ENCODE assay signal across 20 mouse cellular contexts in the genomic region with DNA sequence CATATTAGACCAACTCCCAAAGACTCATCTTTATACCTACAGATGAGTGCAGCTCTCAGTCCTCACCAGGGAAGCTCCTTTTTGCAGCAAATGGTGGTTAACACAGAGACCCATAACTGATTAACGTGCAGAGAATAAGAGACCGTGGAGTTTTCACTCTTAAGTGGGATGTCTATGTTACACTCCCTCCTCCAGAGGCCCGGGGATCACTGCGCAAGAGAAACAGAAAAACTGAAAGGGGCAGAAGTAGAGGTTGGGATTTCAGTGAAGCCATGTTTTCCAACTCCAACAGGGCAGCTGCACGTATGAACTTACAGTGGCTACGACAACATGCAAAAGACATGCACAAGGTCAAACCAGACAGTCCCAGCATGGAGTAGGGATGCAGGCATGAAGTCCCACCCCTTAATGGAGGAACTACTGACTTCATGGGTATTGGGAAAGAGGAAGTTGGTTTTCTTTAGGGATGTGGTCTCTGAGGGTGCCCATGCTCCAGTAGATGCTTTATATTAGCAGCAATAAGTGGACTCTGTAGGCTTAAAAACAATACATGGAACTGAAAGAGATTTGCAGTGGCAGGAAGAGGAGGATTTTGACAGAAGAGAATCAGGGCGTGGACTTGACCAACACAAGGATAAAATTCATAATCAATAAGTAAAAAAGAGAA.
DNase-seq lines count a peak whose midpoint lies in the region; ATAC-seq and TF ChIP-seq lines count a peak whose summit lies in the region.
"Had no signal": no experiment of that assay in that cellular context is flagged by ENCODE, and none has a peak within 500 bp of the region (broad histone marks: within the 10 kb centered on the region; RNA-seq: fewer than 3 reads in every experiment).

No protein-coding gene starts in this region.

- H3K27me3 ChIP-seq in kidney, adult 2 months (replicated peaks; ENCODE audit: control insufficient read depth, insufficient read depth, low read length), result no peaks in the 10 kb centered on the region
- H3K27me3 ChIP-seq in limb, embryonic 10.5 days (ENCODE audit: low read depth, poor library complexity, severe bottlenecking), result no peaks in the 10 kb centered on the region
- H3K27me3 ChIP-seq: embryonic facial prominence, embryonic 12.5 days; heart, embryonic 13.5 days; intestine, embryonic 15.5 days had no signal

- peak; percentile 0 for DNase-seq in kidney, adult 2 months
- no peak for DNase-seq in kidney, postnatal 36 days
- DNase-seq in urinary bladder, postnatal 25 days (ENCODE audit: low spot score), result peak; percentile 0
- DNase-seq in urinary bladder, postnatal 10 days (ENCODE audit: low spot score), result no peak
- no peak for DNase-seq in limb, embryonic 10.5 days (ENCODE audit: low spot score)
- DNase-seq in yolk sac, embryonic 10.5 days (ENCODE audit: low spot score), result no peak
- DNase-seq: adrenal gland, adult 8-10 months; adrenal gland, postnatal 36 days; cerebellum, adult 8-10 months; cerebellum, postnatal 14 days; gastrocnemius, adult 2 months; gastrocnemius, postnatal 36 days had no signal

- WGBS in kidney, adult 2 months, result 96% methylated on average over 7 of the region's 7 CpGs
- WGBS in limb, embryonic 10.5 days, result 95% methylated on average over 7 of the region's 7 CpGs

- ATAC-seq in hematopoietic stem cell, adult 5-6 weeks (replicated peaks in 1 of 2; ENCODE audit: insufficient read depth in 1 of 2, low FRiP score in 2 of 2, low TSS enrichment in 1 of 2, low read depth in 1 of 2, poor library complexity in 2 of 2, severe bottlenecking in 2 of 2), result peak; percentile 42 to 53; a peak in 2 of 4 replicates
- ATAC-seq in monocyte, adult 5-6 weeks (replicated peaks; ENCODE audit: insufficient number of reproducible peaks, low FRiP score, low TSS enrichment, poor library complexity, severe bottlenecking), result peak; percentile 62
- ATAC-seq: forebrain, embryonic 16.5 days; intestine, embryonic 15.5 days had no signal

- no peak overlapping the region for H3K27ac ChIP-seq in kidney, adult 2 months (ENCODE audit: insufficient read depth, low read depth, low read length)
- H3K27ac ChIP-seq in limb, embryonic 10.5 days, result no peak overlapping the region
- H3K27ac ChIP-seq: embryonic facial prominence, embryonic 12.5 days; gastrocnemius, adult 2 months; heart, embryonic 13.5 days; hindbrain, embryonic 10.5 days; hindbrain, embryonic 14.5 days; intestine, embryonic 15.5 days had no signal

- no peaks in the 10 kb centered on the region for H3K9me3 ChIP-seq in limb, embryonic 10.5 days (replicated peaks)
- H3K9me3 ChIP-seq: embryonic facial prominence, embryonic 12.5 days; heart, embryonic 13.5 days; hindbrain, embryonic 10.5 days; intestine, embryonic 15.5 days had no signal

- no peaks in the 10 kb centered on the region for H3K36me3 ChIP-seq in kidney, adult 2 months (ENCODE audit: control insufficient read depth, insufficient read depth, low read length)
- no peaks in the 10 kb centered on the region for H3K36me3 ChIP-seq in limb, embryonic 10.5 days
- H3K36me3 ChIP-seq: embryonic facial prominence, embryonic 12.5 days; heart, embryonic 13.5 days; hindbrain, embryonic 10.5 days; intestine, embryonic 15.5 days had no signal

- TF ChIP-seq CTCF in kidney, adult 2 months (conservative IDR thresholded peaks at IDR 0.05; ENCODE audit: insufficient read depth, insufficient read length, low read depth, low read length), result no peak

- H3K4me3 ChIP-seq in kidney, adult 2 months (ENCODE audit: insufficient read depth, low read depth, low read length), result no peak overlapping the region
- no peak overlapping the region for H3K4me3 ChIP-seq in limb, embryonic 10.5 days
- H3K4me3 ChIP-seq: embryonic facial prominence, embryonic 12.5 days; gastrocnemius, adult 2 months; heart, embryonic 13.5 days; hindbrain, embryonic 10.5 days; intestine, embryonic 15.5 days had no signal

- TF ChIP-seq POLR2A in kidney, adult 2 months (IDR thresholded peaks at IDR 0.05; ENCODE audit: low read depth, low read length), result no peak

- H3K4me1 ChIP-seq in kidney, adult 2 months (ENCODE audit: control insufficient read depth, insufficient read depth, low read length), result no peaks in the 10 kb centered on the region
- peaks cover 5% of the 10 kb centered on the region; the same call in 1 of the 2 replicates for H3K4me1 ChIP-seq in limb, embryonic 10.5 days
- H3K4me1 ChIP-seq: embryonic facial prominence, embryonic 12.5 days; hindbrain, embryonic 10.5 days; intestine, embryonic 15.5 days had no signal

Comparison
In these comparisons a context has a peak if more than half of its experiments do, and no peak if none do; other contexts are left out.
1. DNase-seq: peak in kidney, adult 2 months (single experiment) and urinary bladder, postnatal 25 days (single experiment); none in kidney, postnatal 36 days (0 of 2), urinary bladder, postnatal 10 days (single experiment), limb, embryonic 10.5 days (single experiment) and yolk sac, embryonic 10.5 days (single experiment).